Mouse (Mus musculus) neutrophil, adult 59 days (primary cell): Measurements from ENCODE around the gene Siah1a. TPM values are rescaled to one million over a fixed set of nuclear protein-coding genes. Genes with fewer than 3 reads are reported as not detected.

Source experiments
- total RNA-seq, 2 experiments: library from RNA; stranded (reverse); gene quantifications; 1 replicate in 1 of 2; 2 replicates in 1 of 2; pipeline ENCODE4 v1.2.4; 2023

Siah1a gene
- 10 to 100 TPM; 12.2 to 13.8 TPM for total RNA-seq

GRCm38 (mm10) chr8:86745221-86745934 lies at the start of gene Siah1a, which contains the start of gene Gm10638:
Siah1a (minus strand) TSS chr8:86745934.
Gm10638 (plus strand) TSS chr8:86745699.

Other genes starting within 250 kb of the Siah1a start
- not detected for gene Abcc12, start 165.2 kb downstream of the Siah1a start, total RNA-seq
- gene Lonp2, start 121.9 kb downstream of the Siah1a start, total RNA-seq: 10 to 100 TPM; 55.3 to 55.5 TPM
- gene Gm10638, start 235 bp downstream of the Siah1a start, total RNA-seq: not detected
- gene N4bp1, start 139.3 kb upstream of the Siah1a start, total RNA-seq: 10 to 100 TPM; 61.1 to 62.1 TPM